Mouse (Mus musculus): ENCODE measurements at regions not wholly inside any gene's neighbourhood (a gene's known extent, or its start where the extent isn't known, plus 50 kb on each side); places are given as distances from the start of the nearest gene placed in this dataset.

- TF ChIP-seq CTCF (IDR thresholded peaks at IDR 0.05; ENCODE audit: control insufficient read depth, insufficient read depth, insufficient read length) (no peak), USF1 (IDR thresholded peaks at IDR 0.05; ENCODE audit: low read depth) (no peak), CEBPB (IDR thresholded peaks at IDR 0.05; ENCODE audit: low read depth) (no peak), MYOG (IDR thresholded peaks at IDR 0.05; ENCODE audit: control insufficient read depth, extremely low read depth, insufficient read length) (no peak)
Measured at GRCm38 (mm10) chr4:114710182-114710909, 111.2 kb upstream of the Gm12830 start.

Data from C2C12 (cell line).